21 mouse cellular contexts compared by ENCODE assay signal in genomic region chr11:37412868-37413267, GRCm38 (mm10).
A peak's percentile ranks its signal among the peaks of the same experiment; 100 is the strongest.
DNase-seq lines count a peak whose midpoint lies in the region; ATAC-seq and TF ChIP-seq lines count a peak whose summit lies in the region.
"Had no signal": no experiment of that assay in that cellular context is flagged by ENCODE, and none has a peak within 500 bp of the region (broad histone marks: within the 10 kb centered on the region; RNA-seq: fewer than 3 reads in every experiment).

No protein-coding gene starts in this region.

- no peak overlapping the region for H3K9ac ChIP-seq in heart, adult 2 months (ENCODE audit: low read depth, low read length)
- H3K9ac ChIP-seq in MEL (ENCODE audit: control insufficient read depth, low read depth, low read length, poor library complexity, severe bottlenecking), result no peak overlapping the region
- no peak overlapping the region for H3K9ac ChIP-seq in liver, embryonic 12.5 days
- no peak overlapping the region for H3K9ac ChIP-seq in liver, embryonic 16.5 days (ENCODE audit: low read depth, low read length)
- H3K9ac ChIP-seq in midbrain, embryonic 11.5 days (ENCODE audit: low read length), result no peak overlapping the region
- H3K9ac ChIP-seq: forebrain, embryonic 13.5 days; heart, embryonic 13.5 days; hindbrain, embryonic 13.5 days had no signal

- peak overlapping the region; percentile 29 for H3K4me2 ChIP-seq in liver, embryonic 12.5 days
- no peak overlapping the region for H3K4me2 ChIP-seq in liver, embryonic 16.5 days (ENCODE audit: low read depth, low read length)
- no peak overlapping the region for H3K4me2 ChIP-seq in midbrain, embryonic 11.5 days
- H3K4me2 ChIP-seq: forebrain, embryonic 13.5 days; heart, embryonic 13.5 days; hindbrain, embryonic 13.5 days had no signal

- TF ChIP-seq CTCF in heart, adult 2 months (IDR thresholded peaks at IDR 0.05), result no peak
- TF ChIP-seq CTCF in MEL (IDR thresholded peaks at IDR 0.05 in 2 of 3, conservative IDR thresholded peaks at IDR 0.05 in 1 of 3; ENCODE audit: control insufficient read depth in 1 of 3, insufficient read depth in 1 of 3, low read depth in 2 of 3, low read length in 3 of 3, poor library complexity in 1 of 3, severe bottlenecking in 1 of 3), result no peak

- peaks cover 2% of the 10 kb centered on the region; the same call in 1 of the 2 replicates for H3K4me1 ChIP-seq in heart, embryonic 10.5 days
- no peaks in the 10 kb centered on the region for H3K4me1 ChIP-seq in heart, adult 2 months (ENCODE audit: control insufficient read depth, insufficient read depth, low read length)
- H3K4me1 ChIP-seq in MEL (ENCODE audit: control insufficient read depth in 1 of 2, insufficient read depth in 2 of 2, low read length in 2 of 2), result no peaks in the 10 kb centered on the region
- peaks cover 23% of the 10 kb centered on the region for H3K4me1 ChIP-seq in liver, embryonic 12.5 days
- no peaks in the 10 kb centered on the region for H3K4me1 ChIP-seq in liver, embryonic 16.5 days (ENCODE audit: control insufficient read depth, low read depth, low read length)
- H3K4me1 ChIP-seq in midbrain, embryonic 11.5 days (ENCODE audit: control insufficient read depth, insufficient read depth, low read length), result no peaks in the 10 kb centered on the region
- H3K4me1 ChIP-seq: embryonic facial prominence, embryonic 10.5 days; forebrain, embryonic 13.5 days; hindbrain, embryonic 13.5 days had no signal

- intact Hi-C loops in heart, adult 2 months (cut with DNase I), result no loop called here
- intact Hi-C loops in gastrocnemius, postnatal 36 days (cut with DNase I), result no loop called here

- H3K27ac ChIP-seq in heart, embryonic 10.5 days, result no peak overlapping the region
- no peak overlapping the region for H3K27ac ChIP-seq in heart, adult 2 months
- no peak overlapping the region for H3K27ac ChIP-seq in MEL (ENCODE audit: control insufficient read depth, low read depth, low read length)
- peak overlapping the region; percentile 67 for H3K27ac ChIP-seq in liver, embryonic 12.5 days
- H3K27ac ChIP-seq in liver, embryonic 16.5 days (ENCODE audit: low read length), result no peak overlapping the region
- H3K27ac ChIP-seq in midbrain, embryonic 11.5 days (ENCODE audit: low read depth, low read length), result no peak overlapping the region
- H3K27ac ChIP-seq: embryonic facial prominence, embryonic 10.5 days; forebrain, embryonic 13.5 days; gastrocnemius, adult 2 months; heart, embryonic 13.5 days; hindbrain, embryonic 13.5 days; hindbrain, postnatal 0 days had no signal

- no peaks in the 10 kb centered on the region for H3K36me3 ChIP-seq in heart, embryonic 10.5 days
- H3K36me3 ChIP-seq in heart, adult 2 months (ENCODE audit: control insufficient read depth, insufficient read depth, low read length), result no peaks in the 10 kb centered on the region
- no peaks in the 10 kb centered on the region for H3K36me3 ChIP-seq in MEL (ENCODE audit: control insufficient read depth in 1 of 2, insufficient read depth in 2 of 2, low read length in 2 of 2)
- no peaks in the 10 kb centered on the region for H3K36me3 ChIP-seq in liver, embryonic 12.5 days
- no peaks in the 10 kb centered on the region for H3K36me3 ChIP-seq in liver, embryonic 16.5 days (ENCODE audit: control insufficient read depth, insufficient read depth)
- no peaks in the 10 kb centered on the region for H3K36me3 ChIP-seq in midbrain, embryonic 11.5 days (ENCODE audit: control insufficient read depth, insufficient read depth, low read length)
- H3K36me3 ChIP-seq: embryonic facial prominence, embryonic 10.5 days; G1E; heart, embryonic 13.5 days; hindbrain, embryonic 13.5 days had no signal

- 22% methylated on average over 3 of the region's 3 CpGs for WGBS in heart, embryonic 10.5 days
- WGBS in heart, adult 2 months, result 30% methylated on average over 3 of the region's 3 CpGs
- WGBS in liver, embryonic 12.5 days (ENCODE audit: insufficient replicate concordance), result 22% methylated on average over 3 of the region's 3 CpGs
- 41% methylated on average over 3 of the region's 3 CpGs for WGBS in liver, embryonic 16.5 days (ENCODE audit: insufficient replicate concordance)
- 82% methylated on average over 3 of the region's 3 CpGs for WGBS in midbrain, embryonic 11.5 days

- TF ChIP-seq RAD21 in MEL (IDR thresholded peaks at IDR 0.05; ENCODE audit: low read depth, low read length), result no peak

- no peaks in the 10 kb centered on the region for H3K79me2 ChIP-seq in heart, adult 2 months (replicated peaks; ENCODE audit: control insufficient read depth, insufficient read depth, low read length)
- H3K79me2 ChIP-seq in MEL (ENCODE audit: control insufficient read depth, insufficient read depth, low read length, poor library complexity), result no peaks in the 10 kb centered on the region

- TF ChIP-seq POLR2A in heart, adult 2 months (IDR thresholded peaks at IDR 0.05; ENCODE audit: insufficient read depth, low read depth, low read length), result no peak
- no peak for TF ChIP-seq POLR2A in MEL (IDR thresholded peaks at IDR 0.05; ENCODE audit: control insufficient read depth in 1 of 2, insufficient read depth in 1 of 2, low read depth in 1 of 2, low read length in 2 of 2, poor library complexity in 1 of 2)

- TF ChIP-seq EP300 in heart, adult 2 months (IDR thresholded peaks at IDR 0.05; ENCODE audit: insufficient read depth, low read depth, low read length), result no peak
- peak; percentile 31 to 59; a peak in 3 of 4 replicates for TF ChIP-seq EP300 in MEL (IDR thresholded peaks at IDR 0.05; ENCODE audit: low read depth in 1 of 2, low read length in 2 of 2)

- H3K9me3 ChIP-seq in heart, embryonic 10.5 days, result no peaks in the 10 kb centered on the region
- no peaks in the 10 kb centered on the region for H3K9me3 ChIP-seq in MEL (replicated peaks; ENCODE audit: insufficient read depth, low read length)
- no peaks in the 10 kb centered on the region for H3K9me3 ChIP-seq in liver, embryonic 12.5 days (replicated peaks)
- H3K9me3 ChIP-seq in liver, embryonic 16.5 days (replicated peaks; ENCODE audit: control insufficient read depth, low read length), result no peaks in the 10 kb centered on the region
- no peaks in the 10 kb centered on the region; the same call in 1 of the 2 replicates for H3K9me3 ChIP-seq in midbrain, embryonic 11.5 days (ENCODE audit: control insufficient read depth, low read length)
- H3K9me3 ChIP-seq: embryonic facial prominence, embryonic 10.5 days; forebrain, embryonic 13.5 days; G1E; heart, embryonic 13.5 days; hindbrain, embryonic 13.5 days had no signal

- no peak overlapping the region for H3K4me3 ChIP-seq in heart, embryonic 10.5 days
- H3K4me3 ChIP-seq in heart, adult 2 months, result no peak overlapping the region
- H3K4me3 ChIP-seq in MEL (ENCODE audit: control insufficient read depth in 1 of 2, insufficient read depth in 1 of 2, low read depth in 2 of 2, low read length in 2 of 2), result no peak overlapping the region
- no peak overlapping the region for H3K4me3 ChIP-seq in liver, embryonic 12.5 days
- H3K4me3 ChIP-seq in liver, embryonic 16.5 days (ENCODE audit: low read depth, low read length), result no peak overlapping the region
- H3K4me3 ChIP-seq in midbrain, embryonic 11.5 days (ENCODE audit: low read depth, low read length), result no peak overlapping the region
- H3K4me3 ChIP-seq: embryonic facial prominence, embryonic 10.5 days; forebrain, embryonic 13.5 days; gastrocnemius, adult 2 months; heart, embryonic 13.5 days; hindbrain, embryonic 13.5 days had no signal

- DNase-seq in heart, embryonic 10.5 days (ENCODE audit: low spot score), result peak; percentile 78
- DNase-seq in heart, adult 2 months, result no peak
- peak; percentile 37 for DNase-seq in MEL (ENCODE audit: low read depth, low spot score)
- no peak for DNase-seq in gastrocnemius, postnatal 36 days
- no peak for DNase-seq in midbrain, embryonic 11.5 days (ENCODE audit: low spot score, missing footprints)
- DNase-seq: adrenal gland, postnatal 10 days; B cell, adult 2 months; cerebellum, adult 2 months; cerebellum, postnatal 10 days; gastrocnemius, adult 2 months; gastrocnemius, postnatal 25 days; heart, adult 11 months had no signal

- no peaks in the 10 kb centered on the region for H3K27me3 ChIP-seq in heart, embryonic 10.5 days (ENCODE audit: insufficient read depth, poor library complexity, severe bottlenecking)
- H3K27me3 ChIP-seq in heart, adult 2 months (ENCODE audit: control insufficient read depth, insufficient read depth, low read length), result no peaks in the 10 kb centered on the region
- no peaks in the 10 kb centered on the region for H3K27me3 ChIP-seq in MEL (ENCODE audit: control insufficient read depth in 1 of 2, insufficient read depth in 2 of 2, low read length in 2 of 2)
- H3K27me3 ChIP-seq in liver, embryonic 12.5 days (replicated peaks), result no peaks in the 10 kb centered on the region
- H3K27me3 ChIP-seq in liver, embryonic 16.5 days (ENCODE audit: control insufficient read depth, insufficient read depth, low read depth, low read length), result no peaks in the 10 kb centered on the region
- no peaks in the 10 kb centered on the region for H3K27me3 ChIP-seq in midbrain, embryonic 11.5 days (ENCODE audit: control insufficient read depth, insufficient read depth, low read length)
- H3K27me3 ChIP-seq: forebrain, embryonic 13.5 days; heart, embryonic 13.5 days; hindbrain, embryonic 13.5 days had no signal

- ATAC-seq in liver, embryonic 12.5 days, result peak; percentile 100
- ATAC-seq in liver, embryonic 16.5 days (ENCODE audit: low read depth), result peak; percentile 90
- no peak for ATAC-seq in midbrain, embryonic 11.5 days (ENCODE audit: low FRiP score)
- ATAC-seq: CD4-positive, CD25-positive, alpha-beta regulatory T cell, adult 4 months; forebrain, embryonic 13.5 days; hindbrain, postnatal 0 days had no signal

TF ChIP-seq in MEL, 35 proteins besides CTCF, POLR2A, EP300 and RAD21:
- TF ChIP-seq TCF12 (IDR thresholded peaks at IDR 0.05; ENCODE audit: low read depth, low read length) (peak; percentile 67; the same call in 1 of the 2 replicates), RCOR1 (IDR thresholded peaks at IDR 0.05; ENCODE audit: low read depth, low read length) (0 out of 2 replicates have a peak, but pooled peaks have one; percentile 24), POLR2AphosphoS2 (IDR thresholded peaks at IDR 0.05; ENCODE audit: low read length) (no peak)

Comparison
In these comparisons a context has a peak if more than half of its experiments do, and no peak if none do; other contexts are left out.
1. DNase-seq: peak in heart, embryonic 10.5 days (single experiment) and MEL (single experiment); none in heart, adult 2 months (0 of 2), gastrocnemius, postnatal 36 days (0 of 2) and midbrain, embryonic 11.5 days (single experiment).